Mouse (Mus musculus): Measurements from ENCODE around the gene Kcnab3. TPM values are rescaled to one million over a fixed set of nuclear protein-coding genes. Genes with fewer than 3 reads are reported as not detected.

Kcnab3 gene
- total RNA-seq (2023), result 1 to 10 TPM; 1.5 to 2.5 TPM

GRCm38 (mm10) chr11:69325628-69326407, at the start of gene Kcnab3:
Gene Kcnab3, plus strand, starts transcription at chr11:69326258.

DNA sequence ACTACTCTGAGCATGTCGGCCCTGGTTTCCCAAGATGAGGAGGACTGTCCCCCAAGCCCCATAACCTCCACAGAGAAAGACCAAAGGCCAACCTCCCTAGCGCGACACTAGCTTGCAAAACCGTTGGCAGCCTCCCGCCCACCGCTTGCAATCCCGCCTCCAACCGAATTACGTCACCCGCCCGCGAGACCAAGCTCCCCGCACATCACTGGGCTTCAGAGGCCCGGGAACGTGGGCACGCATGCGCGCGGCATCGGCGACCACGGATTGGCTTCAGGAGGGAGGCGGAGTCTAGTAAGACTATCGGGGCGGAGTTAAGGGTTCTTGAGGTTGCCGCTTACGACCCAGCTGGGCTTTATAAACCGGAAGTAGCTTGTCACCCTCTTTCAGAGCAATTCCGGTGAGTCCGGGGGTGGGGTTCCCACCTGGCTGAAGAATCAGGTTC, 2.4 kb upstream of the Kcnab3 start, which contains the start of the genes Cntrob and Trappc1:
Gene Cntrob, minus strand, starts transcription at position 109 of the 445 bp plus-strand sequence.
Gene Trappc1, plus strand, starts transcription at position 314 of the 445 bp plus-strand sequence.

GRCm38 (mm10) chr11:69340161-69341131, 14.4 kb downstream of the Kcnab3 start, which contains the start of gene Rnf227:
Gene Rnf227, plus strand, starts transcription at chr11:69340461.

GRCm38 (mm10) chr11:69369215-69369989, 43.3 kb downstream of the Kcnab3 start, which contains the start of gene Chd3:
Gene Chd3, minus strand, starts transcription at chr11:69369406.

Other genes with a start within 250 kb of the Kcnab3 start
- 100 to 1,000 TPM; 151 to 170 TPM for gene Vamp2, start 237.8 kb upstream of the Kcnab3 start, total RNA-seq (2023)
- gene Per1, start 231.0 kb upstream of the Kcnab3 start, total RNA-seq (2023), result 100 to 1,000 TPM; 499 to 544 TPM
- gene Hes7, start 205.9 kb upstream of the Kcnab3 start, total RNA-seq (2023), result under 1 TPM in 1 of 2 experiments, not detected in 1; 0.45 TPM
- gene 9130213A22Rik, start 203.7 kb upstream of the Kcnab3 start, total RNA-seq (2023), result under 1 TPM; 0.31 to 0.55 TPM
- gene Aloxe3, start 200.4 kb upstream of the Kcnab3 start, total RNA-seq (2023), result under 1 TPM; 0.50 to 0.85 TPM
- not detected for gene Alox12b, start 169.3 kb upstream of the Kcnab3 start, total RNA-seq (2023)
- 1 to 10 TPM in 1 of 2 experiments, under 1 TPM in 1; 0.94 to 2.2 TPM for gene Alox8, start 128.4 kb upstream of the Kcnab3 start, total RNA-seq (2023)
- gene Gucy2e, start 89.2 kb upstream of the Kcnab3 start, total RNA-seq (2023), result not detected
- 10 to 100 TPM in 1 of 2 experiments, 1 to 10 TPM in 1; 9.4 to 15.2 TPM for gene Cntrob, start 2.5 kb upstream of the Kcnab3 start, total RNA-seq (2023)
- gene Trappc1, start 2.3 kb upstream of the Kcnab3 start, total RNA-seq (2023), result 10 to 100 TPM; 61.5 to 74.4 TPM
- 1 to 10 TPM; 1.6 to 1.8 TPM for gene Rnf227, start 14.2 kb downstream of the Kcnab3 start, total RNA-seq (2023)
- gene Chd3, start 43.1 kb downstream of the Kcnab3 start, total RNA-seq (2023), result 10 to 100 TPM; 86.1 to 96.7 TPM
- 10 to 100 TPM; 37.3 to 63.3 TPM for gene Naa38, start 69.2 kb downstream of the Kcnab3 start, total RNA-seq (2023)
- gene Cyb5d1, start 69.4 kb downstream of the Kcnab3 start, total RNA-seq (2023), result 10 to 100 TPM; 19.2 to 23.1 TPM
- gene Tmem88, start 72.0 kb downstream of the Kcnab3 start, total RNA-seq (2023), result 10 to 100 TPM; 22.0 to 32.2 TPM
- 100 to 1,000 TPM; 375 to 454 TPM for gene Kdm6b, start 87.4 kb downstream of the Kcnab3 start, total RNA-seq (2023)
- gene Dnah2, start 222.9 kb downstream of the Kcnab3 start, total RNA-seq (2023), result 10 to 100 TPM; 35.0 to 38.9 TPM
- under 1 TPM; 0.63 to 0.70 TPM for gene Efnb3, start 233.9 kb downstream of the Kcnab3 start, total RNA-seq (2023)

All from monocyte, adult 59 days (primary cell).